Mouse (Mus musculus) stomach, postnatal 0 days (tissue): ENCODE data around the gene Casp4. TPM values are rescaled to one million over a fixed set of nuclear protein-coding genes. Genes with fewer than 3 reads are reported as not detected.

Experiments
- ATAC-seq: fragments of 200-750 bp; cut with Nextera tagmentation; 2 replicates; pipeline ENCODE4 v1.8.0; 2017; ENCODE audit not compliant: low FRiP score, low TSS enrichment
- DNase-seq: peaks from one replicate; pipeline ENCODE4 v3.0.0-alpha.2; 2016; ENCODE audit warnings: low spot score
- H3K27ac ChIP-seq: fragments of 300-500 bp; sonication (generic); replicated peaks from 2 replicates; pipeline ENCODE4 v1.5.1; 2014; ENCODE audit warnings: mild to moderate bottlenecking, control low read depth
- H3K27me3 ChIP-seq: fragments of 300-500 bp; sonication (generic); 2 replicates; pipeline ENCODE4 v1.6.1; 2014; ENCODE audit warnings: low read length; ENCODE audit not compliant: control insufficient read depth, insufficient read depth
- H3K36me3 ChIP-seq: fragments of 300-500 bp; sonication (generic); 2 replicates; pipeline ENCODE4 v1.6.1; 2014; ENCODE audit warnings: low read length, mixed read lengths; ENCODE audit not compliant: control insufficient read depth, insufficient read depth
- H3K4me1 ChIP-seq: fragments of 300-500 bp; sonication (generic); replicated peaks from 2 replicates; pipeline ENCODE4 v1.6.1; 2014; ENCODE audit warnings: antibody characterized with exemption; ENCODE audit not compliant: control insufficient read depth, insufficient read depth
- H3K4me2 ChIP-seq: fragments of 300-500 bp; sonication (generic); replicated peaks from 2 replicates; pipeline ENCODE4 v1.6.1; 2014; ENCODE audit warnings: low read depth, mild to moderate bottlenecking, control low read depth, moderate library complexity
- H3K4me3 ChIP-seq: fragments of 300-500 bp; sonication (generic); 2 replicates; pipeline ENCODE4 v1.5.1; 2014; ENCODE audit warnings: low read depth, low read length, control low read depth
- H3K9ac ChIP-seq: fragments of 300-500 bp; sonication (generic); 2 replicates; pipeline ENCODE4 v1.6.1; 2014; ENCODE audit warnings: mild to moderate bottlenecking, low read length, control low read depth, mixed read lengths
- H3K9me3 ChIP-seq: fragments of 300-500 bp; sonication (generic); 2 replicates; pipeline ENCODE4 v1.6.1; 2016; ENCODE audit warnings: low read length; ENCODE audit not compliant: control insufficient read depth
- CTCF ChIP-seq: IDR thresholded peaks from 2 replicates; pipeline ENCODE4 v1.5.1; 2016; ENCODE audit warnings: antibody characterized with exemption, low read depth, mild to moderate bottlenecking, moderate library complexity
- EP300 ChIP-seq: optimal IDR thresholded peaks from 2 replicates; pipeline ENCODE3; 2016; ENCODE audit warnings: antibody characterized with exemption
- WGBS: fragments of 180-500 bp; shearing (Covaris S2); extraction: QIAGEN DNeasy Blood & Tissue Kit; methylation state at CpG from one replicate; pipeline ENCODE4 v1.1.7; 2014; 5-methylcytosine and 5-hydroxymethylcytosine counted together
- polyA plus RNA-seq: library from polyadenylated mRNA; unstranded; fragments of >200 nt; fragmentation: Nextera tagmentation; extraction: Ambion mirVana; gene quantifications from 2 replicates; pipeline ENCODE4 v1.2.1, GENCODE M21; 2015

Casp4 gene
- polyA plus RNA-seq, 1 experiment from 2014 or later = 1.2 TPM

DNA sequence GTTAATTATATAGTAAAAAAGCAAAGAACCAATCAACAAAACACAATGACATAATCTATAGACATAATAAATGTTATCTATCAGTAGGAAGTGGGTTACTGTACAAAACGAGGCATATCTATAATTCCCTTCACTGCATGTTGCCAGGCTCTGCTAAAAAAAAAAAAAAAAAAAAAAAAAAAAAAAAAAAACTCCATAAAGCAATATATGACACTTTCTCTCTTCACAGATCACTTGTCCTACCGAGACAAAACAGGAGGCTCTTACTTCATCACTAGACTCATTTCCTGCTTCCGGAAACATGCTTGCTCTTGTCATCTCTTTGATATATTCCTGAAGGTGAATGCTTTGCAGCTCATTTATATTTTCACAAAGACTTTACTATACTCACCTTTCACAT is 19.6 kb downstream of the Casp4 start:
- H3K4me1 ChIP-seq = no peaks in the 10 kb centered on the region
- H3K27ac ChIP-seq = no peak overlapping the region
- ATAC-seq (no peak), DNase-seq (no peak)
- no peak overlapping the region for H3K4me2 ChIP-seq
- WGBS = 67% methylated on average over 3 of the region's 3 CpGs
- no peak overlapping the region for H3K4me3 ChIP-seq
- no peaks in the 10 kb centered on the region for H3K27me3 ChIP-seq
- H3K36me3 ChIP-seq = no peaks in the 10 kb centered on the region
- no peak overlapping the region for H3K9ac ChIP-seq
- H3K9me3 ChIP-seq = no peaks in the 10 kb centered on the region
- no peak for TF ChIP-seq CTCF
- no peak for TF ChIP-seq EP300

DNA sequence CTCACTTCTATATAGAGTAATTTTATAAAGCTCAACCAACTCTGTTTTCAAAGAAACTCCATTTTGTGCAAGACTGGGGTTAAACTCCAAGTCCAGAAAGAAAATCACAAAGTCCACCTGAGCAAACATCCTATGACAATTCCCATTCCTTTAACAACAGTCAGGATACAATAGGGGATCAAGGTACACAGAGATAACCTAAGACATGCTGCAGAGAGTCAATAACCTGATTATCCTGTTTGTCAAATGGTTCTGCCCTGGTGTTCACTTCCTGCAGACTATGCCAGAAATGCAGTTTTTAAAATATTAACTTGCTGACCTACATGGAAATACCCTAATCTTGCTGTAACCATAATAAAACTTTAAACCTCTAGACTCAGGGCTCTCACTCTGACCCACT is 23.8 kb downstream of the Casp4 start:
- no peaks in the 10 kb centered on the region for H3K4me1 ChIP-seq
- no peak overlapping the region for H3K9ac ChIP-seq
- no peaks in the 10 kb centered on the region for H3K36me3 ChIP-seq
- no peaks in the 10 kb centered on the region for H3K27me3 ChIP-seq
- no peak for ATAC-seq
- no peak overlapping the region for H3K27ac ChIP-seq
- TF ChIP-seq CTCF (no peak), EP300 (no peak)
- H3K9me3 ChIP-seq = no peaks in the 10 kb centered on the region
- no peak overlapping the region for H3K4me3 ChIP-seq
- DNase-seq = no peak
- H3K4me2 ChIP-seq = no peak overlapping the region

DNA sequence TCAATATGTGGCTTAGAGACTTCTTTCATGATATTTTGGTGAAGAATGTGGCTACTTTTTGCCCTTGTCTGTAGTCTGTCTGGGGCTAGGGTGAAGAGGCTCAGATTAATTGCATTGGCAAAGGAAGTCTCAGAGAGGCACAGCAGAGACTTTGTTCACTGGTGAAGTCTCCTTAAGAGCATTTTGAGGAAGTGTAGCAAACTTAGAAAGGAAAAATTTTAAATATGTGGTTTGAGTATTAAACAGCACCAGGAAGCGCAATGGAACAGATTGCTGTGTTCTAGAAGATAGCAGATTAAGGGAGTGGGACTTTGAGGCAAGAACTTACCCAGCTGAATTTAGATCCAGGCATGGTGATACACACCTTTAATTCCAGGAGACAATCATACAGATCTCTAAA is 24.8 kb downstream of the Casp4 start:
- no peak for TF ChIP-seq EP300
- no peak for TF ChIP-seq CTCF
- no peaks in the 10 kb centered on the region for H3K27me3 ChIP-seq
- H3K9me3 ChIP-seq = no peaks in the 10 kb centered on the region
- no peak overlapping the region for H3K27ac ChIP-seq
- WGBS = 97% methylated on average over 1 of the region's 1 CpGs
- DNase-seq (no peak), ATAC-seq (no peak)
- H3K4me3 ChIP-seq = no peak overlapping the region
- H3K36me3 ChIP-seq = no peaks in the 10 kb centered on the region
- H3K4me1 ChIP-seq = no peaks in the 10 kb centered on the region
- no peak overlapping the region for H3K9ac ChIP-seq
- H3K4me2 ChIP-seq = no peak overlapping the region

DNA sequence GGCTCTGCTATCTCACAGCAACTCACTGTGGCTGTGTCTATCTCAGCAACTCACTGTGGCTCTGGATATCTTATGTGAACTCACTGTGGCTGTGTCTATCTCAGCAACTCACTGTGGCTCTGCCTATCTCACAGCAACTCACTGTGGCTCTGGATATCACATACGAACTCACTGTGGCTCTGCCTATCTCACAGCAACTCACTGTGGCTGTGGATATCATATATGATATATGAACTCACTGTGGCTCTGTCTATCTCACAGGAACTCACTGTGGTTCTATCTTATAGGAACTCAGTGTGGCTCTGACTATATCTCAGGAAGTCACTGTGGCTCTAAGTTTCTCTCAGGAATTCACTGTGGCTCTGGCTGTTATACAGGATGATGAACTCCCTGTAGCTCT is 34.5 kb downstream of the Casp4 start:
- no peak overlapping the region for H3K27ac ChIP-seq
- H3K9ac ChIP-seq = no peak overlapping the region
- no peaks in the 10 kb centered on the region for H3K27me3 ChIP-seq
- 77% methylated on average over 1 of the region's 1 CpGs for WGBS
- no peak overlapping the region for H3K4me2 ChIP-seq
- TF ChIP-seq CTCF (no peak), EP300 (no peak)
- no peak overlapping the region for H3K4me3 ChIP-seq
- no peak for ATAC-seq
- H3K4me1 ChIP-seq = no peaks in the 10 kb centered on the region
- H3K9me3 ChIP-seq = no peaks in the 10 kb centered on the region
- H3K36me3 ChIP-seq = no peaks in the 10 kb centered on the region
- no peak for DNase-seq

DNA sequence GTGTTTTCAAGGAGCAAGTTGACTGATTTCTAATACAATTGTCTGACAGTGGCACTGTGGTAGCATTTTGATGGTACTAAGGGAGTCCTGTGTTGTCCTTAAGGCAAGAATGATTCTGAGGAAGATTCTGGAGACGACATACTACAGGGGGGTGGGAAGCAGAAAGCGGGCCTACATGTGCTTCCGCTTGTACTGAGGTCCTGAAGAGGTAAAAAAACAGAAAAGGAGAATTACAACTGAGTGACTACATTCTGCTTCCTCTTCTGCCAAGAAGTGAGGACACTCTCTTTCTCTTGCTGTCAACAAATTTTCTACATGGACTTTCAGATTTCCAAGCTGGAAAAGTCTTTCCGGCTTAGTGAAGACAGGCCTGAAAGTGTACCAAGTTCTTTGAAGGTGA is 35.5 kb downstream of the Casp4 start:
- no peaks in the 10 kb centered on the region for H3K9me3 ChIP-seq
- WGBS = 86% methylated on average over 4 of the region's 4 CpGs

DNA sequence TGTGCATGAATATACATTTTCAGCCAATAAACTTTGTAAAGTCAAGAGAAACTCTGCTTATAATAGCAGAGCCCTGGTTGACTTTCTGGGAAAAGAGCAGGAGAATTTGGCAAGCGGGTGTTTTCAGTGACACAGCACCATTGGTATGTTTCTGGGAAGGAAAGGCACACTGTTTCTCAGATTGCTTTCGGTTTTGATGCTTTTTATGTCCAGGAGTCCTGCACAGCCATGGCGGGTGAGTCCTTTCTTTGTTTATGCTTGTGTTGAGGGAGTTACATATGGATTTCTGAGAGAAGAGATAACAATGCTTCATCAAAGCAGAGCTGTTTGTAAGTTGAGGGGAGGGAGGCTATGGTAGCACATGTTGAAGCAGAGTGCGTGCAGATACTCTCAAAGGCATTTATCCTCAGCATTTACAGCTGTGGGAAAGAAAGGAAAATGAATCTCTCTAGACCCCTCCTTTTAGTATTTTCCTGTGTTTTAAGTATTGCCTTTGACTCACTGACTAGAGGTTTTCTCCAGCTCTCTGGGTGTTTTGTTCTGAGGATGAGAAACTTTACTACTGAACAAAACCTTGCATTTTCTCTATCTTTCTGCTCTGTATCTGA is 36.8 kb downstream of the Casp4 start, which contains the start of gene Casp12:
Gene Casp12, plus strand, starts transcription at position 140 of the 608 bp plus-strand sequence.
- TF ChIP-seq CTCF (no peak), EP300 (no peak)
- peak; percentile 45; the same call in 1 of the 2 replicates for ATAC-seq

More for the DNA sequence above, 35.5 kb downstream of the Casp4 start:
- Histone ChIP-seq H3K27ac (no peak overlapping the region), H3K9ac (no peak overlapping the region), H3K4me3 (no peak overlapping the region), H3K36me3 (no peaks in the 10 kb centered on the region), H3K4me1 (no peaks in the 10 kb centered on the region), H3K27me3 (no peaks in the 10 kb centered on the region), H3K4me2 (no peak overlapping the region)
- DNase-seq = no peak
- TF ChIP-seq EP300 (no peak), CTCF (no peak)
- no peak for ATAC-seq

More for the DNA sequence above, 36.8 kb downstream of the Casp4 start, which contains the start of gene Casp12:
- Histone ChIP-seq H3K4me2 (peak within 1 kb of the TSS; percentile 44), H3K36me3 (no peaks in the 10 kb centered on the region), H3K9me3 (no peaks in the 10 kb centered on the region), H3K27ac (peak within 1 kb of the TSS; percentile 88), H3K9ac (peak within 1 kb of the TSS; percentile 2; the same call in 1 of the 2 replicates), H3K27me3 (no peaks in the 10 kb centered on the region), H3K4me1 (no peaks in the 10 kb centered on the region), H3K4me3 (peak within 1 kb of the TSS; percentile 40)
- 24% methylated on average over 4 of the region's 4 CpGs for WGBS
- DNase-seq = peak; percentile 14
